Mouse (Mus musculus) adipocyte (in vitro differentiated cells): ENCODE measurements around the gene Gm4133.
"Not testable (repeated sequence)": the region's sequence is repeated elsewhere in the genome, so short reads cannot be mapped to it uniquely, and the experiment has no call there.

Source experiments
- DNase-seq: peaks from one replicate; pipeline ENCODE4 v3.0.0-alpha.2; 2016; ENCODE audit warnings: low spot score

Gm4133 gene

DNA sequence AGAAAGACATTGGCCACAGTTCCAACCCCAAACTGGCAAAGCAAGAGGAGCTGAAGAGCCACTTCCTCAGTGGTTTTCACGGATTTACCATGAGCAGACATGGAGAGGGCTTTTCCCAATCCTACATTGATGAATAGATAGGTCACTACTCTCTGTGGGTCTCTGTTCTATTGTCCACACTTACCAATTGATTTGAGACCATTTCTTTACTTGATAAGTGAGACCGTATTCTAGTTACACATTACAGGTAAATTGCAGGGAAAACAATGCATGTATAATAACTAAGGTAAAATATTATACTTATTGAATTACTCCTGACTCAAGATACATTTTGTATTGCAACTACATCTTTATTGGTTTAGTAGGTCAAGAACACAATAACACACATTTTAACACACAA is at the start of gene Gm4133:
TSS of gene Gm4133 (minus strand) at position 101 of the 400 bp plus-strand sequence.
- DNase-seq: not testable (repeated sequence)

DNA sequence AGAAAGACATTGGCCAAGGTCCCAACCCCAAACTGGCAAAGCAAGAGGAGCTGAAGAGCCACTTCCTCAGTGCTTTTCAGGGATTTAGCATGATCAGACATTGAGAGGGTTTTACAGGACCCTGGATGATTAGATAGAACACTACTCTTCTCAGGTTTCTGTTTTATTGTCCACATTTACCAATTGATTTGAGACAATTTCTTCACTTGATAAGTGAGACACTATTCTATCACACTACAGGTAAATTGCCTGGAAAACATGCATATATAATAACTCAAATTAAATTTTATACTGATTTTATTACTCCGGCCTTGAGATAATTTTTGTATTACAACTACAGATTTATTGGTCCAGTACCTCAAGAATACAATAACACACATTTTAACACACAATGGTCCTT is 41.4 kb upstream of the Gm4133 start, which contains the start of gene Gm5728:
TSS of gene Gm5728 (minus strand) at position 101 of the 400 bp plus-strand sequence.
- not testable (repeated sequence) for DNase-seq
